Mouse (Mus musculus) left cerebral cortex, postnatal 25 days (tissue): ENCODE results near the gene Gm9922. TPM values are rescaled to one million over a fixed set of nuclear protein-coding genes. Genes with fewer than 3 reads are reported as not detected.

Experiments
- DNase-seq, 2 experiments: peaks; one replicate each; pipeline ENCODE4 v3.0.0; 2022; ENCODE audit warnings: low spot score in 2 of 2, mixed read lengths in 1 of 2
- intact Hi-C: fragments of 180-260 bp; cut with DNase I; formaldehyde crosslinking; loops from one replicate; pipeline ENCODE4 v1.15.1; 2025
- total RNA-seq, 2 experiments: library from RNA; stranded (reverse); gene quantifications; 2 replicates each; pipeline ENCODE4 v1.2.3; 2021

The Gm9922 gene
- not detected for total RNA-seq

DNA sequence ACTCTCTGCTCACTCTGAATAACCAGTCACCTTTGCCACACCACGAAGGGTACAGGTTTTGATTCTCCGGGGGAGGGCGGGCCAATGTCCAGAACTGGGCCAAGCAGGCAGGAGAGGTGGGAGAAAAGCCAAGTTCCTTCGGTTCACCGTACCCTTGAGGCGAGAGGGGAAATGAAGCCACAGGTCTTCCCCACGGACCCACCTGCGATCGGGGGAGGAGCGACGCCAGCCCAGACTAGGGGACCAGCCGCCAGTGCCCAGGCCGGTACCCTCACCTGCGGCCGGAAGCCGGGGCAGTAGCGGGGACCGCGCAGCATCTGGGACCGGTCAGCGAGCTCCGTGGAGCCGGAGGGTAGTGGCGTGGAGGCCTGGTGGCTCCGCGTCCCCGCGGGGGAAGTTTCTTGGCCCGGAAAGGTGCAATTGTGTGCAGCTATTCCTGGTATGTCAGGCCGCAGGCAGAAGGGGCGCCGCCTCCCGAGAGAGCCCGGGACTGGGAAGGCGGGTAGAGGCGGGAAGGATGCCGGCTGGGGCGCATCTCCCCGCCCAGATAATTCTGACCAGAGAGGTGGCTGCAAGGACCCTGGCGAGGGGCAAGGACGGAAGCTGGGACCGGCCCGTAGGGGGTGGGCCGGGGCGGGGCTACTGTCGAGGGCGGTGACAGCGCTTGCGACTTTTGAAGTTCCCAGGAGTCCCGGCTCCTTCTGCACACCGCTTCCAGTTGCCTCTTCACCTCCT lies at the start of gene Gm9922, which contains the start of gene Lmo7:
Gene Gm9922 (minus strand): TSS at position 578 of the 735 bp plus-strand sequence.
Gene Lmo7 (plus strand): TSS at position 721 of the 735 bp plus-strand sequence.
- DNase-seq: peak; percentile 13 to 21
- intact Hi-C loops: no loop called here

DNA sequence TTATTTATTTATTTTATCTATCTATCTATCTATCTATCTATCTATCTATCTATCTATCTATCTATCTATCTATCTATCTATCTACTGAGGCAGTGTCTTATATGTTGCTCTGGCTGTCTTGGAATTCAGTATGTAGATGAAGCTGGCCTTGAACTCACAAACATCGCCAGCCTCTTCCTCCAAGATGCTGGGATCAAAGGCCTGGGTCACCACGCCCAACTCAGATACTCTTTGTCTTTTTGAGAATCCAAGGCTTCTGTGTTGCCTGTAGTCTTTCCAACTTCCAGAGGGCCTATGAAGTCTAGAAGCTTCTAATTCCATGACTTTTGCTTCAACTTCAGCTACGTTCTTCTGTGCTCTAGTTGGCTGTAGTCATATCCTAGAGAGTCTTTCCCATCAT lies 48.8 kb upstream of the Gm9922 start:
- no peak for DNase-seq
- intact Hi-C loops: no loop called here

DNA sequence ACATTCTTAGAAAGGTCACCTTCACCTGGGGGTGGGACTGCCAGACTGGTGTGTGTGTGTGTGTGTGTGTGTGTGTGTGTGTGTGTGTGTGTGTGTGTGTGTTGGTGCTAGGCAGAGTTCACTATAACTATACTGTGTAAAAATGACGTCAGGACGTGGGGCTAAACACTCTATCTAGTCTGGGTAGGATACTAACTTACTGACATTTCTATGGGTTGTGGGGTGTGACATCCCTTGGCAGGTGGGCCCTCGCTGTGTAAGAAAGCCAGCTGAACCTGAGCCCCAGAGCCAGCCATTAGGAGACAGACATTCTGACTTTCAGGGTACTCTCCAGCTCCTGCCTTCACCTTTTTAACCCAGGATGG lies 47.5 kb upstream of the Gm9922 start:
- intact Hi-C loops: no loop called here

DNA sequence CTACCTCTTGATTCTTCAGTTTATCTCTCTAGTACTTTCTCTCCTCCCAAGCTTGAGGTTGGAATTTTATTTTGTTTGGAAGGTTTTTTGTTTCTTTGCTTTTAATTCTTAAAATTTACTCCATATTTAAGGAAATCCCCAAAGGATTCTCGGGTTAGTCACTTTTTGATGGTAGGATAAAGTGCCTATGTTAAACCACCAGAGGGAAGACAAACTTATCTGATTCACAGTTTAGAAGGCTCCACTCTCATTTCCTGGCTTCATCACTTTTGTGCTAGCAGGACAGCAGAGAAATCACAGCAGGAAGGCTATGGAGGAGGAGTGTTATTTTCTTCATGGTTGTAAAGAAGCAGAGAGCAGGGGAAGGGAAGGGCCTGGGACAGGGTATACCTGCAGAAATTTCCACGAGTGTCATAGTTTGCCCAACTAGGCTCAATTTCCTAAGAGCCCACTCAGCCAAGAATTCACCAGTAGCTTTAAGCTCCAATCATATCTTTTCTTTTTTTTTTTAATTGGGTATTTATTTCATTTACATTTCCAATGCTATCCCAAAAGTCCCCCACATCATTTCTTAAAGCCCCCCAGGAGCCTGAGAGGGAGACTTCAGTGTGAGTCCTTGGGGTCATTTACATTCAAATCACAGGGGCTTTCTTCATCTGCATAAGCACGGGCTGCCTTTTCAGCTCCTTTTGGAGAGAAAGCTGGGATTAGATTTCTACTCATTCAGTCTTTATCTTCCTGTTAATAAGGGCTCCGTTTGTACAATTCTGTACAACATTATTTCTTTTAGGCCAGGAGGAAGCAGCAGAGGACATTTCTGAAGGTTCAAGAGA lies 46.9 kb upstream of the Gm9922 start:
- DNase-seq: no peak
- intact Hi-C loops: no loop called here

More for the DNA sequence above, 47.5 kb upstream of the Gm9922 start:
- DNase-seq: no peak

DNA sequence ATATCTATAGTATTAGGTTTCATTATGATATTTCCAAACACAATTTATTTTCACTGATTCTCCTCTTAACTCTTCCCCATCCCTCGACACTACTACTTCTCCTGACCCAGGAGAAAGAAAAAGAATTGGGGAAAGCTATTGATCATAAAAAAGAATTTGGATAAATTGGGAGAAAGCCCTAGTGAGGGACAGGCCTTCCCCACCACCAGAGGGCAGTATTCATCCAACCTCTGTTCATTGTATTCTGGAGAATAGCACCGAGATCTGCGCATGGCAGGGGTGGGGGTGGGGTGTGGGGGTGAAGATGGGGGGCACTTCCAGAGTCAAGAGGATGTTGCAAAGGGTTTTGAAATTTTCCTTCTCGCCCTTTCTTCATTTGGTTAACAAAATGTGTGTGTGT lies 45.0 kb upstream of the Gm9922 start:
- intact Hi-C loops: loop anchor here (5.0 kb wide), 1 partner anchor 168 kb away; no protein-coding TSS in a partner anchor
- peak in 1 of 2 experiments; percentile 11 for DNase-seq

DNA sequence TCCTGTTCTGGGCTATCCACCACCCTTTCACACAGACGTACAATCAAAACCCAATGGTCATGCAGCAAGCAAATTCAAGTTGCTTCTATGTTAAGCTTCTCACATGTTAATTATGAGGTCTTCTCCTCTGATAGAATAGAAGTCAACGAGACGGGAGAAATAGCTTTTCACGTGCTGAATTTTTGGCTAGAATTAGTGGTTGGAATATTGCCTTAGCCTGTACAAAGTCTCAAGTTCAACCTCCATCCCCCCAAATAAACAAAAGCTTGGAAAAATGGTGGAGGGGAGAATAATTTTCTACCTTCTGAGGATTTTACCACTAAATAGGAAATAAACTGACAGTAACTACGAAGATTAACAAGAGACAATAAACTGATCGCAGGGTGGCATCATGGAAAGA lies 42.1 kb upstream of the Gm9922 start:
- no peak for DNase-seq
- intact Hi-C loops: loop anchor here (5.0 kb wide), 1 partner anchor 171 kb away; no protein-coding TSS in a partner anchor

DNA sequence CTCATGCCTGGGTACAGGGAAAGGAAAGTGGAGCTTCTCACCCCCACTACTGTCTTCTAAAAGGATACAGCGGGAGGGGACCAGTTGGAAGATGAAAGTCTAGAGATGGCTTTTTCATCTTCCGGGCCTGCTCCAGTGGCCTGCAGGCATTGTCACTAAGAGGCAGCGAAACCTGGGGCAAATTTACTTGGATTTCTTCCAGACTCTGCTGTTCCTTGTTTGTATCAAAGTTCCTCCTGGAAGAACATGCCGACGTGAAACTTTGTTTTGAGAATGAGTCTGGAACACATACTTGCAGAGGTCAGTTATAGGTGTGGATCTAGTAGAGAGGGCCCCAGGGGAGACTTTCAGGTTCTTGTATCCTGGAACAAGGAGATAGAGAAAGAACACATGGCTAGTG lies 41.7 kb upstream of the Gm9922 start:
- intact Hi-C loops: loop anchor here (5.0 kb wide), 1 partner anchor 171 kb away; no protein-coding TSS in a partner anchor
- DNase-seq: no peak

DNA sequence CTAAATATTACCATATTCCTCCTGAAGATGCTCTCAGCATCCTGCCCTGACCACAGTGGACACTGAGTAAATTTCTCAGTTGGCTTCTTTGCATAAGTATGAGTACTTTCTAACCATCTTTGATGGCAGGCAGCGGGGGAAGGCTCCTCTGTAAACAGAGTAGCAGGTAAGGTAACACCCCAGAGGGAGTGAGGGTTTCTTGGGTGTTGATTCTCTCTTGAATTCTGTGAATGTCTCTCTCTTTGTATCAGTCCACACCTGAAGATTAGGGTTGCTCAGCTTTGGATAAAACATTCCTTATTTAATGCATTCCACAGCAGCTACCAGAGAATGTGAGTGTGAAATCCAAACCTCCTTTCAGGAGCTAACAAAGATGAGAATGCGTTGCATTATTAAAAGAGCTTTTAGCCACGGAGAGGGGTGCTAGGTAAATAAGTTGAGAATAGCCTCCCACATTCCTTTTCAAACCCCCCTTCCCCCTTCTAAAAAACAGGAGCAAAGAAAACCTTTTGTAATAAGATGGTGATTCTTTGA lies 34.2 kb upstream of the Gm9922 start:
- intact Hi-C loops: no loop called here
- no peak for DNase-seq

DNA sequence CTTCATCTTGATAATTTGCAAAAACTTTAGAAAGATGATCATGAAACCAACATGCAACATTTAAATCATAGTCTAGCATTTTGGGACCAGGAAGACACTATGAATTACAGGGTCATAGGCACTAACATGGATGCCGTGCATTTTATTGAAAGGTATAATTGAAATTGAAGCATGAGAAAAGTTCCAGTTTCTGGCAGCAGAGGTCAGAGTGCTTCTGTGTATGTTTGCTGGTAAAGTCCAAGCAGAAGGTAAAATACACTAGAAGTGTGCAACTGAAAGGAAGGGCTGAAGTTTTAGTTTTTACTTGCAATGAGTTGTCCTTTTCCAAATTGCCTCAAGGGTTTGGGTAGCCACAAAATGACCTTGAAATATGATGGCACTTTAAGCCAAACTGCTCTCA lies 32.7 kb upstream of the Gm9922 start:
- peak in 1 of 2 experiments; percentile 3 for DNase-seq
- intact Hi-C loops: no loop called here

DNA sequence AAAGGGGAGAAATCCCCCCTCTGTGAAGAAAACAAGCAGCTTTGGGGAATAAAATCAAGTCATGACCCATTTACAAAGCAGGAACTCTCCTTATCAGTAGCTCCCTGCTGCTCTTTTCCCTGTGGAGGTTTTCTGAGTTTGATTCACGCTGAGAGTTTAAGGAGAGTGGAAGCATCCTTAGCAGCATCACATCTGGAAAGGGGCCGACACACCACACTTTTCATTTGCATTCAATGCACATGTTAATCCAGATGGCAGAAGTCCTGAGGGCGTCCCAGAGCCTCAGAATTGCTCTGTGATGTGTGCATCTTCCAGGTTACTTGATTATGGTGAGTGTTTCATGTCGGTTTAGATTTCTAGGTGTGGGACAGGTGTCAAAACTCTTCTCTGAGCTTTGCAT lies 25.8 kb upstream of the Gm9922 start:
- intact Hi-C loops: no loop called here
- no peak for DNase-seq

DNA sequence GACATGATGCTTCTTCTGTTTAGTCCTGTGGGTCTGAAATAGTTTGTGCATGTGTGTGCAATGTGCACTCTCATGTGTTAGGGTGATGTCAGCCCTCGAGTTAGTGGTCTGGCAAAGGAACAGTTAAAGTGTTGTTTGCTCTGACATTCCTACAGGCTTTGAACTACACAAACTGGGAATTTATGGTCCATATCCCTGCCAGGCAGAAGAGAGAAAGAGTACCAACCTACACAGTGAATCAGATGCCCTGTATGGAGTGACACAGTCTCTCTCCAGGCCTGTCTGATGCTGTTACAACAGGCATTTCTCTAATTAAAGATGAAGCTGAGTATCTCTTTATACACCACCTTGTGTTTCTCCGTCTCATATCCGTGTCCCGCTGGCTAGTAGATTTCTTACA lies 21.3 kb upstream of the Gm9922 start:
- no peak for DNase-seq
- intact Hi-C loops: no loop called here

DNA sequence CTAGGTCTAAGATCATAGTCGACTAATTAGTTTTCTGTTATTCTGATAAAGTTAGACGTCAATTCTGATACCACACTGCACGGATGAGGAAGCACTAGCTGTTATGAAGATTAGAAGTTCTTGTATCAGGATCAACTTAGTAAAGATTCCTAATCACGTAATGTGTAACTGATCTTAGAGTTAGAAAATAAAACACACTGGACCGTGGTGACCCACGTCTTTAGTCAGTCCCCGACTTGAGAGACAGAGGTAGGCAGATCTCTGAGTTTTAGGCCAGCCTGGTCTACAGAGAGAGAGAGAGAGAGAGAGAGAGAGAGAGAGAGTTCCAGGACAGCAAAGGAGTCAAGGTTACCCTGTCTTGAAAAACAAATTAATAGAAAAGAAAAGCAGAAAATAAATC lies 18.8 kb upstream of the Gm9922 start:
- DNase-seq: no peak
- intact Hi-C loops: no loop called here

DNA sequence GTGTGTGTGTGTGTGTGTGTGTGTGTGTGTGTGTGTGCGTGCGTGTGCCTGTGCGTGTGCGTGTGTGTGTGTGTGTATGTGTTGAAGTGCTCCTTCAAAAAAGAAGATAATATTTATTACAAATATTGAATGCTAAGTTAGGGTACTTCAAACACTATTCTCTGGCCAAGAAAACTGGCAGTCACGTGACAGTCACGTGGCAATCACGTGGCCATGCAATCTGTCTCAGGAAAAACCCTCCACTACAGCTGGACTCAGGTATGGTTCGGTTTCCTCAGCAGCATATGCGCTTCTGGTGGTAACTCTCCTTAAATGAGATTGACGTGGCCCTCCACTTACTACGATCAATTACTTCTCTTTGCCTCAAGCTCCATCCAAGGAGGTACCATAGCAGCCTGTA lies 18.2 kb upstream of the Gm9922 start:
- intact Hi-C loops: no loop called here

DNA sequence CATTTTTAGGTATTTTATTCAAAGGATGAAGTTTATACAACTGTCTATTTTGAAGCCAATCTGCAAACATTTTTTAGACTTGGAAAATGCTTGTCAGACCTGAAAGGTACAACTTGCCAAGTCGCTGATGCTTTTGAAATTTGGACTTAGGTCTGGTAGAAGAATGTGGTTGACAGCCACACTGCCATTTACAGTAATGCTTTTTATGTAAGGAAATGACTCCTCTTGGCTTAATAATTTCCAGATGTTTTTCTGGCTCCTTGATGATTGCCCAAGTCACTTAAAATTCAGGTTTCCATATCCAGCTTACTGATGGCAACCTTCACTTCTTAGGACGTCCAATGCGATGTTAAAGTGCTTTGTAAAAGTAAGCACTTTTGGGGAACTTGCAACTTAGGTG lies 17.0 kb upstream of the Gm9922 start:
- no peak for DNase-seq
- intact Hi-C loops: no loop called here

More for the DNA sequence above, 18.2 kb upstream of the Gm9922 start:
- DNase-seq: no peak

DNA sequence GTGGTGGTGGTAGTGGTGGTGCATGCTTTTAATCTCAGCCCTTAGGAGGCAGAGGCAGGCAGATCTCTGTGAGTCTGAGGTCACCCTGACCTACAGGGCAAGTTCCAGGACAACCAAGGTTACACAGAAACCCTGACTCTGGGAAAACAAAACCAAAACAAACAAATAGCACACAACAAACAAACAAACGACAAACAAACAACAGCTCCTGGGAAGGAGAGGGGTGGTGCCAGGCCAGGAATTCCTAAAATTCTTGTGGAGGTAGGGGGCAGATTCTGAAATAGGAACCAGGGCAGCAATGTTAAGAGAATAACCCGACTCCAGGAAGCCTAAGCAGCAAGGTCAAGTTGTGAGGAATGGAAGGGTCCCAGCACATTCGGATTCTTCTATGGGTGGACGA lies 7.9 kb upstream of the Gm9922 start:
- intact Hi-C loops: no loop called here
- DNase-seq: no peak

DNA sequence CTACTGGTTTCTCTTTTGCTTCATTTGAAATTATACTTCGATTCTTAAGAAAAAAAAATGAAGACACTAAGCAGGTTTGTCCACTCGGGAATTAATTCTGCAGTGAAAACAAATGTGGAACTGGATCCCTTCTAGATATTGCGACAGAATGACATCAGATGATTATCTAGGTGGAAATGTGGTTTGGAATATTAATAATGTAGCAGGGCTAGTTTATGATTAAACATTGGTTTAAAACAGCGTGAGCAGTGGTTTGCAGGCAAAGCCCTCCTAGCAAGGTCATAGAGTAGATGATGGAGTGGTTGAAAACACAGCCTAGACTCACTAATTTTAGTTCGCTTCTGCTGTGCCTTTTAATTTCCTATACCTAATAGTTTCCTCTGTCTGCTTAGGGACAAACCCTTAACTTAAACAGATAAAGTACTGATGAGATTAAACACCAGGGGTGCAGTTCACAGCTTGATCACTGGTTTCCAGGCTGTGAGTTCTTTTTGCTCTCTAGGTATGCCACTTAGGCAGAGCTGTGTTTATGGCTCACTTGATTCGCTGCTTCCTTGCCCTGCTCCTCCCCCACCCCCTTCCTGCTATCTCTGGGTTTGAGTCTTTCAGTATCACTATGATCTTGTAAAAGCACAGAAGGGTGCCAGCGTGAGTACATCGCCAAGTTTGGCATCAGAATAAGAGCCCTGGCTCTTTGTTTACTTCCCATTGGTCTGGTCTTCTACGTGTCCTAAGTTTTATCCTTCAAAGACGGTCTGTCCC lies 4.1 kb upstream of the Gm9922 start:
- intact Hi-C loops: no loop called here
- no peak for DNase-seq

DNA sequence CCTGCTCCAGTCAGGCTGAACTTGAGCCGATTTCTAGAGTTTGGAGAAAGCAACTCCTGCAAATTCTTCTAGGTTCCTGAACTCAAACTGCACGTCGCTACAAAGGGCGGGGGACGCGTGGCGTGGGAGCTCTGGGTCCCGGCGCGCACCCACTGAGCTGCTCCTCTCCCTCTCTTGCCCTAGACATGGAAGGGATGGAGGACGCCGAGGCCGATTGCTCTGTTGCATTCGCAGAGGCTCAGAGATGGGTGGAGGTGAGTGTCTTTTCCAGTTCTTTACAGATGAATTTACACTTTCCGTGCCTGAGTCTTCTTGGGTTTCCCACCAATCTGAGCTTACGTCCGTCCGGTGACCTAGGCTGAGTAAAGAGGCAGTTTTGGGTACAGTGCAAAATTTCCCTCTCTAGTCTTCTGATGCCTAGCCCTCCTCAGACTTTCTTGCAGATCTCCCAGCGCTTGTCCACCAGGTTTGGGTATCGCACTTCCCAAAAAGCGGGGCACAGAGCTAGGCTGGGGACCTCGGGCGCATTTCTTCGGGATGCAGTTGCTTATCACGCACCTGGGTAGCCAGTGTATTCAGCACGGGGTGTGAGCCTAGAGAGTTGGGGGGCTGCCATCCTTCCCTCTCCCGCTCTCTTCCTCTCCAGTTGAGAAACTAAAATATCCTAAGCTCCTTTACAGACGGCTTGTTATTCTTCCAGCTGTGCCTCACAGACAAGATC lies 518 bp upstream of the Gm9922 start:
- intact Hi-C loops: no loop called here
- DNase-seq: no peak

DNA sequence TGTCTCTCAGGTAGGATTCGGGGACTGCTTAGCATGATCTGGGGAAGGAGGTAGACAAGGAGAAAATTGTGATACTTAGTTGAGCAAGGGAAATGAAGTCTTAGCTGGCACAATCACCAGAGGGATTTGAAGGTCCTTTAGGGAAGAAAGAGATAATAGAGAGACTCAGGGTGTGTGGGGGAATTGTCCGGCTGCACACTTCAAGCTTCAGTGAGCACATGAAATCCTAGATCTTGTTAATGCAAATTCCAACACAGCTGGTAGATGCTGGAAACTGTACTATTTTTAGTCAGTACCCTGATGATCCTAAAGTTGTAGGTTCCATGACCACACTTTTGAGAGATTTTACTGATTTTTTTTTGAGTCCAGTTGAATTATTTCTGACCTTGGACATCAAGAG lies 15.2 kb downstream of the Gm9922 start:
- intact Hi-C loops: no loop called here
- no peak for DNase-seq

DNA sequence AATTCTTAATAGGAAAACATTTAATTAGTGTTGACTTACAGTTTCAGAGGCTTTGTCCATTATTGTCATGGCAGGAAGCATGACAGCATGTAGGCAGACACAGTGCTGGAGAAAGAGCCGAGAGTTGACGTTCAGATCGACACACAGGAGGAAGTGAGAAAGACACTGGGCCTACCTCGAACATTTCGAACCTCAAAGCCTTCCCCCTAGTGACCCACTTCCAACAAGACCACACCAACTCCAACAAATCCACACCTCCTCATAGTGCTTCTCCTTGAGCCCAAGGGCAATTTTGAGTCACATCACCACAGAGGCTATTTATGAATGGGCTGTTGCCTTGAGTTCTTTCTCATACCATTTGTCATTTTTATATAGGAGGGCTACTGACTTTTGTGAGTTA lies 22.5 kb downstream of the Gm9922 start:
- no peak for DNase-seq
- intact Hi-C loops: no loop called here
